Mouse (Mus musculus): ENCODE data around the gene Trim14. TPM values are rescaled to one million over a fixed set of nuclear protein-coding genes. Genes with fewer than 3 reads are reported as not detected.

The Trim14 gene
- total and polyA plus RNA-seq, 2 experiments from 2014 or later: 0.46 to 10.9 TPM

DNA sequence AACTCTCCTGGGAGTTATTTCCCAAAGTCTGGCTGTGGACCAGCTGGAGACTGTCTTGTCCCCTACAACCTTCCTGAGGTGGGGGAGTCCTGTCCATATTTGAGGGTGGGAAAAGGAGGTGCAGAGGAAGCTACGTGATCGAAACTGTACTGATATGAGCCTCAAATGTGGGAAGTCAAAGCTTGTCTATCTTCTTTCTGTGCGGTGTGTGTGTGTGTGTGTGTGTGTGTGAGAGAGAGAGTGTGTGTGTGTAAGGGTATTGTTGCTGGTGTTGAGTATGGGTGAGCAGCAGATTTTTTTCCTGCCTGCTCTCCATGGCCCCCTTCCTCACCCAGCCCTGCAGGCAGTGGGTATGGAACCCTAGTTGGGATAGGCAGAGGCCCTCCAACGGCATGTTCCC, 28.3 kb upstream of the Trim14 start:
- TF ChIP-seq CTCF (IDR thresholded peaks at IDR 0.05; ENCODE audit: low read depth) (no peak), EP300 (IDR thresholded peaks at IDR 0.05; ENCODE audit: low read depth) (no peak)
- H3K27ac ChIP-seq (ENCODE audit: low read depth): no peak overlapping the region
- no peak overlapping the region for H3K4me2 ChIP-seq (ENCODE audit: low read depth, low read length)
- no peaks in the 10 kb centered on the region for H3K36me3 ChIP-seq (replicated peaks; ENCODE audit: control insufficient read depth, insufficient read depth, low read length)
- no peaks in the 10 kb centered on the region for H3K9me3 ChIP-seq (replicated peaks; ENCODE audit: control insufficient read depth, low read length)
- no peak overlapping the region for H3K4me3 ChIP-seq (ENCODE audit: low read depth, low read length)
- no peaks in the 10 kb centered on the region for H3K4me1 ChIP-seq (ENCODE audit: control insufficient read depth, insufficient read depth)
- peaks cover 4% of the 10 kb centered on the region; the same call in 1 of the 2 replicates for H3K27me3 ChIP-seq (ENCODE audit: control insufficient read depth, insufficient read depth, low read length)
- H3K9ac ChIP-seq (replicated peaks; ENCODE audit: low read depth, low read length): no peak overlapping the region
- ATAC-seq (ENCODE audit: insufficient read depth, low read depth) (no peak), DNase-seq (ENCODE audit: low spot score) (no peak)
- 66% methylated on average over 4 of the region's 4 CpGs for WGBS

DNA sequence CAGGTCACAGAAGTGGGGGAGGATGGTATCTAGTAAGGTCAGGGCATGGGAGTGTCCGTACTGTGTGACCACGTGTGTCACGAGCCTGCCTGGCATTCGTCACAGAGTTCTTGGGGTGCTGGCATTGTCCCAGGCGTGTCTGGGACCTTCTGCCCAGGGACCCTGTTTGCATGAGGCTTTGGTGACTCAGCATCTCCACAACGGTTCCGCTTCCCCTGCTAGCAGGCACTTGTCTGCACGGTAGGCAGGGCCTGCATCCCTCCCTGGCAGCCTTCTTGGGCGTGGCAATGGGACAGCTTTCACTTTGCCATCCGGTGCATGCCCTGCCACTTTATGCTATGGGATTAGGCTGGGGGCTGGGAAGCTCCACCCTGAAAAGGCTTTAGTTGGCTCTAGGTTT, 27.9 kb upstream of the Trim14 start:
- H3K27me3 ChIP-seq (ENCODE audit: control insufficient read depth, insufficient read depth, low read length): peaks cover 4% of the 10 kb centered on the region; the same call in 1 of the 2 replicates
- no peak overlapping the region for H3K4me2 ChIP-seq (ENCODE audit: low read depth, low read length)
- no peak overlapping the region for H3K4me3 ChIP-seq (ENCODE audit: low read depth, low read length)
- no peak overlapping the region for H3K9ac ChIP-seq (replicated peaks; ENCODE audit: low read depth, low read length)
- no peaks in the 10 kb centered on the region for H3K4me1 ChIP-seq (ENCODE audit: control insufficient read depth, insufficient read depth)
- TF ChIP-seq EP300 (IDR thresholded peaks at IDR 0.05; ENCODE audit: low read depth) (no peak), CTCF (IDR thresholded peaks at IDR 0.05; ENCODE audit: low read depth) (no peak)
- DNase-seq (ENCODE audit: low spot score) (no peak), ATAC-seq (ENCODE audit: insufficient read depth, low read depth) (no peak)
- no peaks in the 10 kb centered on the region for H3K9me3 ChIP-seq (replicated peaks; ENCODE audit: control insufficient read depth, low read length)
- H3K27ac ChIP-seq (ENCODE audit: low read depth): no peak overlapping the region
- no peaks in the 10 kb centered on the region for H3K36me3 ChIP-seq (replicated peaks; ENCODE audit: control insufficient read depth, insufficient read depth, low read length)
- 49% methylated on average over 10 of the region's 10 CpGs for WGBS

GRCm38 (mm10) chr4:46562841-46563240, 26.9 kb upstream of the Trim14 start:
- Histone ChIP-seq H3K27me3 (ENCODE audit: control insufficient read depth, insufficient read depth, low read length) (no peaks in the 10 kb centered on the region; the same call in 1 of the 2 replicates), H3K36me3 (replicated peaks; ENCODE audit: control insufficient read depth, insufficient read depth, low read length) (no peaks in the 10 kb centered on the region), H3K27ac (ENCODE audit: low read depth) (no peak overlapping the region), H3K9me3 (replicated peaks; ENCODE audit: control insufficient read depth, low read length) (no peaks in the 10 kb centered on the region), H3K4me3 (ENCODE audit: low read depth, low read length) (no peak overlapping the region), H3K9ac (replicated peaks; ENCODE audit: low read depth, low read length) (no peak overlapping the region), H3K4me1 (ENCODE audit: control insufficient read depth, insufficient read depth) (no peaks in the 10 kb centered on the region), H3K4me2 (ENCODE audit: low read depth, low read length) (no peak overlapping the region)
- ATAC-seq (ENCODE audit: insufficient read depth, low read depth) (no peak), DNase-seq (ENCODE audit: low spot score) (no peak)
- no peak for TF ChIP-seq CTCF (IDR thresholded peaks at IDR 0.05; ENCODE audit: low read depth)
- TF ChIP-seq EP300 (IDR thresholded peaks at IDR 0.05; ENCODE audit: low read depth): no peak
- 90% methylated on average over 14 of the region's 14 CpGs for WGBS

GRCm38 (mm10) chr4:46562037-46562436, 26.1 kb upstream of the Trim14 start:
- no peak overlapping the region for H3K9ac ChIP-seq (replicated peaks; ENCODE audit: low read depth, low read length)
- no peak overlapping the region for H3K4me2 ChIP-seq (ENCODE audit: low read depth, low read length)
- TF ChIP-seq CTCF (IDR thresholded peaks at IDR 0.05; ENCODE audit: low read depth) (no peak), EP300 (IDR thresholded peaks at IDR 0.05; ENCODE audit: low read depth) (no peak)
- no peaks in the 10 kb centered on the region for H3K36me3 ChIP-seq (replicated peaks; ENCODE audit: control insufficient read depth, insufficient read depth, low read length)
- no peak overlapping the region for H3K4me3 ChIP-seq (ENCODE audit: low read depth, low read length)
- no peaks in the 10 kb centered on the region; the same call in 1 of the 2 replicates for H3K27me3 ChIP-seq (ENCODE audit: control insufficient read depth, insufficient read depth, low read length)
- no peak overlapping the region for H3K27ac ChIP-seq (ENCODE audit: low read depth)
- 57% methylated on average over 5 of the region's 5 CpGs for WGBS
- DNase-seq (ENCODE audit: low spot score) (no peak), ATAC-seq (ENCODE audit: insufficient read depth, low read depth) (no peak)
- no peaks in the 10 kb centered on the region for H3K4me1 ChIP-seq (ENCODE audit: control insufficient read depth, insufficient read depth)
- no peaks in the 10 kb centered on the region for H3K9me3 ChIP-seq (replicated peaks; ENCODE audit: control insufficient read depth, low read length)

GRCm38 (mm10) chr4:46560069-46560705, 24.2 kb upstream of the Trim14 start:
- no peak for ATAC-seq (ENCODE audit: insufficient read depth, low read depth)
- Histone ChIP-seq H3K9ac (replicated peaks; ENCODE audit: low read depth, low read length) (no peak overlapping the region), H3K9me3 (replicated peaks; ENCODE audit: control insufficient read depth, low read length) (no peaks in the 10 kb centered on the region), H3K36me3 (replicated peaks; ENCODE audit: control insufficient read depth, insufficient read depth, low read length) (no peaks in the 10 kb centered on the region), H3K27me3 (ENCODE audit: control insufficient read depth, insufficient read depth, low read length) (no peaks in the 10 kb centered on the region; the same call in 1 of the 2 replicates), H3K4me2 (ENCODE audit: low read depth, low read length) (no peak overlapping the region), H3K4me3 (ENCODE audit: low read depth, low read length) (no peak overlapping the region), H3K4me1 (ENCODE audit: control insufficient read depth, insufficient read depth) (no peaks in the 10 kb centered on the region), H3K27ac (ENCODE audit: low read depth) (no peak overlapping the region)
- WGBS: 75% methylated on average over 14 of the region's 14 CpGs
- no peak for DNase-seq (ENCODE audit: low spot score)
- TF ChIP-seq CTCF (IDR thresholded peaks at IDR 0.05; ENCODE audit: low read depth): no peak
- no peak for TF ChIP-seq EP300 (IDR thresholded peaks at IDR 0.05; ENCODE audit: low read depth)
